Mouse (Mus musculus): ENCODE results near the gene Iglon5.

DNA sequence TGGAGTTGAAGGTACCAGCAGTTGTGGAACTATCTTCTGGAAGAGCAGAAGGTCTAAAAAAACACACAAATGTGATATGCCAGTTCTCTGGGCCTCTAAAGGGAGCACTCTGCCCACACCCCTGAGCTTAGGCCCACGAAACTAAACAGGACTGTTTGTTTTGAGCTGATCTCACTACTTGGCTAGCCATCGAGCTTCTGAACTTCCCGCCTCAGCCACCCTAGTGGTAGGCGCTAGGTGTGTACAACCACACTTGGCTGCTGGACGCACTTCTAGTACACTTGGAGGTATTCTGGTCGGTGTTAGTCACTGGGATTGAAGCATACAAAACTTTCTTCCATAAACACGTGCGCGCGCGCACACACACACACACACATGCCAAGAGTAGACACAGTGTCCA is 38.1 kb downstream of the Iglon5 start:
- TF ChIP-seq CTCF (IDR thresholded peaks at IDR 0.05; ENCODE audit: extremely low read depth, insufficient read depth, insufficient read length, insufficient replicate concordance) = no peak
- TF ChIP-seq POLR2A (IDR thresholded peaks at IDR 0.05; ENCODE audit: low read depth, low read length) = no peak

Measured in spleen, adult 2 months (tissue).